Mouse (Mus musculus): ENCODE results near the gene Etnk1. TPM values are rescaled to one million over a fixed set of nuclear protein-coding genes. Genes with fewer than 3 reads are reported as not detected.

Etnk1 gene
- polyA plus RNA-seq, 1 experiment from 2014 or later, result 50.3 TPM

GRCm38 (mm10) chr6:143257921-143258320 is 90.9 kb downstream of the Etnk1 start:
- 69% methylated on average over 4 of the region's 4 CpGs for WGBS

GRCm38 (mm10) chr6:143259169-143259629 is 92.2 kb downstream of the Etnk1 start:
- ATAC-seq (replicated peaks), result peak; percentile 69; the same call in 1 of the 2 replicates
- Histone ChIP-seq H3K9ac (no peak overlapping the region), H3K27ac (peak overlapping the region; percentile 7; the same call in 1 of the 2 replicates), H3K36me3 (replicated peaks) (no peaks in the 10 kb centered on the region), H3K9me3 (no peaks in the 10 kb centered on the region), H3K4me2 (peak overlapping the region; percentile 37), H3K27me3 (replicated peaks) (no peaks in the 10 kb centered on the region), H3K4me1 (peaks cover 28% of the 10 kb centered on the region), H3K4me3 (peak overlapping the region; percentile 6; the same call in 1 of the 2 replicates)
- 22% methylated on average over 17 of the region's 17 CpGs for WGBS

More at GRCm38 (mm10) chr6:143257921-143258320, 90.9 kb downstream of the Etnk1 start:
- Histone ChIP-seq H3K9ac (no peak overlapping the region), H3K36me3 (replicated peaks) (no peaks in the 10 kb centered on the region), H3K27me3 (replicated peaks) (no peaks in the 10 kb centered on the region), H3K4me1 (peaks cover 28% of the 10 kb centered on the region), H3K4me2 (no peak overlapping the region), H3K9me3 (no peaks in the 10 kb centered on the region), H3K27ac (no peak overlapping the region), H3K4me3 (no peak overlapping the region)
- no peak for ATAC-seq (replicated peaks)

- no peaks in the 10 kb centered on the region for H3K9me3 ChIP-seq
- H3K27me3 ChIP-seq (replicated peaks), result no peaks in the 10 kb centered on the region
- no peak overlapping the region for H3K27ac ChIP-seq
- H3K4me2 ChIP-seq, result peak overlapping the region; percentile 37
- H3K36me3 ChIP-seq (replicated peaks), result no peaks in the 10 kb centered on the region
- peak; percentile 70 for ATAC-seq (replicated peaks)
- no peak overlapping the region; the same call in 1 of the 2 replicates for H3K4me3 ChIP-seq
- H3K9ac ChIP-seq, result no peak overlapping the region
- 46% methylated on average over 18 of the region's 18 CpGs for WGBS
- H3K4me1 ChIP-seq, result peaks cover 28% of the 10 kb centered on the region
These were observed 93.0 kb downstream of the Etnk1 start for GRCm38 (mm10) chr6:143259870-143260559.

GRCm38 (mm10) chr6:143260560-143261288 is 93.7 kb downstream of the Etnk1 start:
- H3K4me1 ChIP-seq, result peaks cover 28% of the 10 kb centered on the region
- ATAC-seq (replicated peaks), result peak; percentile 46; the same call in 1 of the 2 replicates
- H3K36me3 ChIP-seq (replicated peaks), result no peaks in the 10 kb centered on the region
- H3K4me2 ChIP-seq, result peak overlapping the region; percentile 37
- 41% methylated on average over 14 of the region's 14 CpGs for WGBS
- H3K4me3 ChIP-seq, result no peak overlapping the region
- H3K27ac ChIP-seq, result no peak overlapping the region
- no peak overlapping the region for H3K9ac ChIP-seq
- H3K9me3 ChIP-seq, result no peaks in the 10 kb centered on the region
- H3K27me3 ChIP-seq (replicated peaks), result no peaks in the 10 kb centered on the region

GRCm38 (mm10) chr6:143261289-143261665 is 94.3 kb downstream of the Etnk1 start:
- H3K27me3 ChIP-seq (replicated peaks), result no peaks in the 10 kb centered on the region
- WGBS, result 48% methylated on average over 8 of the region's 8 CpGs
- no peaks in the 10 kb centered on the region for H3K9me3 ChIP-seq
- peaks cover 28% of the 10 kb centered on the region for H3K4me1 ChIP-seq
- H3K9ac ChIP-seq, result no peak overlapping the region
- 0 out of 2 replicates have a peak, but pooled peaks have one; percentile 18 for ATAC-seq (replicated peaks)
- no peaks in the 10 kb centered on the region for H3K36me3 ChIP-seq (replicated peaks)
- no peak overlapping the region for H3K4me2 ChIP-seq
- no peak overlapping the region for H3K4me3 ChIP-seq
- H3K27ac ChIP-seq, result no peak overlapping the region

- Histone ChIP-seq H3K4me2 (no peak overlapping the region), H3K4me1 (peaks cover 11% of the 10 kb centered on the region), H3K36me3 (replicated peaks) (no peaks in the 10 kb centered on the region), H3K27ac (no peak overlapping the region), H3K9me3 (no peaks in the 10 kb centered on the region), H3K27me3 (replicated peaks) (no peaks in the 10 kb centered on the region), H3K4me3 (no peak overlapping the region), H3K9ac (no peak overlapping the region)
- WGBS, result 92% methylated on average over 10 of the region's 10 CpGs
- ATAC-seq (replicated peaks), result no peak
These were observed 98.5 kb downstream of the Etnk1 start for GRCm38 (mm10) chr6:143265482-143265881.

GRCm38 (mm10) chr6:143279222-143279621 is 112.2 kb downstream of the Etnk1 start:
- 48% methylated on average over 3 of the region's 3 CpGs for WGBS
- ATAC-seq (replicated peaks), result no peak
- no peaks in the 10 kb centered on the region for H3K9me3 ChIP-seq
- no peak overlapping the region for H3K9ac ChIP-seq
- H3K4me3 ChIP-seq, result no peak overlapping the region
- H3K4me1 ChIP-seq, result no peaks in the 10 kb centered on the region
- no peak overlapping the region for H3K4me2 ChIP-seq
- H3K27ac ChIP-seq, result no peak overlapping the region
- no peaks in the 10 kb centered on the region for H3K36me3 ChIP-seq (replicated peaks)
- no peaks in the 10 kb centered on the region for H3K27me3 ChIP-seq (replicated peaks)

Other genes with a start within 250 kb of the Etnk1 start
- 8.8 and 9.2 TPM in 2 replicates for gene St8sia1, start 202.8 kb upstream of the Etnk1 start, polyA plus RNA-seq (2015; fragmentation: Nextera tagmentation; extraction: Ambion mirVana)
- gene C2cd5, start 67.1 kb upstream of the Etnk1 start, polyA plus RNA-seq (2015; fragmentation: Nextera tagmentation; extraction: Ambion mirVana), result 46.5 and 51.4 TPM in 2 replicates

Measured in midbrain, embryonic 15.5 days (tissue).